Mouse (Mus musculus): ENCODE results near the gene Plekha1. TPM values are rescaled to one million over a fixed set of nuclear protein-coding genes. Genes with fewer than 3 reads are reported as not detected.

Plekha1 gene
- polyA plus RNA-seq, 1 experiment from 2014 or later = 34.9 TPM

DNA sequence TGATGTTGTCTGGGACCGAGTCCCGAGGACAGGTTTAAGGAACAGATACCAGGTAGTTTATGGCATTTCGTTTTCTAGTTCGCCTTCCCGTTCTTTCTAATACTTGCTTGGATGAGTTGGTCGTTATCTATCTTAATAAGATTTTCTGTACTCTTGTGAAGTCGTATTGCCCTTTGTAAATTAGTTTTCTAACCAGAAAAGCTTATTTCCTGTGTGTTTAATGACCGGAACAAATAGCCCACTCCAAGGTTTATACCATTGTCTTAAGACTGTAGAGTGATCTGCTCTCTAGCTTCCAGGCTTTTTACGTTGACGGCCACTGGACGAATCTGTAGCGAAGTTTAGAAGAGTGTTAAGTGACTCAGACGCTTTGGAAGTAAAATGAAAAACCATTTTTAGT, 1.1 kb downstream of the Plekha1 start:
- no peak for ATAC-seq (ENCODE audit: low FRiP score)

DNA sequence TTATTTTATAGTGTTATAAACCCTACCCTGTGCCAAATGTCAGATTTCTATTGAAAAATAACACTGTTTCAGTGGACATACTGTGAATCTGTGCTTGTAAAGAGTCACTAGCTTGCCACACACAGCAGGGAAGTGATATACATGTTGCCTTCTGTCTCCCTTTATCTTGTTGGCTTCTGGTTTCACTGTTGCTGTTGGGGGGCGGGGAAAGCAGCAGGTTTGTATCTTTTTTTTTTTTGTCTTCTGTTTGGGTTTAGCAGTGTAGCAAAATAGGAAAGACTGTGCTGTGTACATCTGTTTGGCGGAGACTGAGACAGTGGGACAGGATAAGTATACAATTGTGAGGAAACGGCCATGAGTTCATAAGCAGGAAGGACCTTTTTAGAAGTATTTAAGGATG, 1.7 kb downstream of the Plekha1 start:
- Histone ChIP-seq H3K27ac (no peak overlapping the region), H3K4me1 (peaks cover 8% of the 10 kb centered on the region; the same call in 1 of the 2 replicates), H3K9ac (no peak overlapping the region), H3K36me3 (replicated peaks) (no peaks in the 10 kb centered on the region), H3K27me3 (peaks cover 20% of the 10 kb centered on the region), H3K9me3 (no peaks in the 10 kb centered on the region), H3K4me3 (replicated peaks) (no peak overlapping the region), H3K4me2 (0 out of 2 replicates have a peak overlapping the region, but pooled peaks have one; percentile 13)
- no peak for ATAC-seq (ENCODE audit: low FRiP score)
- WGBS = 56% methylated on average over 3 of the region's 3 CpGs

More for the DNA sequence above, 1.1 kb downstream of the Plekha1 start:
- Histone ChIP-seq H3K9me3 (no peaks in the 10 kb centered on the region), H3K27me3 (peaks cover 23% of the 10 kb centered on the region), H3K4me3 (replicated peaks) (peak overlapping the region; percentile 85), H3K9ac (peak overlapping the region; percentile 80), H3K4me2 (peak overlapping the region; percentile 73), H3K36me3 (replicated peaks) (no peaks in the 10 kb centered on the region), H3K27ac (no peak overlapping the region), H3K4me1 (peaks cover 8% of the 10 kb centered on the region; the same call in 1 of the 2 replicates)
- 3% methylated on average over 13 of the region's 13 CpGs for WGBS

DNA sequence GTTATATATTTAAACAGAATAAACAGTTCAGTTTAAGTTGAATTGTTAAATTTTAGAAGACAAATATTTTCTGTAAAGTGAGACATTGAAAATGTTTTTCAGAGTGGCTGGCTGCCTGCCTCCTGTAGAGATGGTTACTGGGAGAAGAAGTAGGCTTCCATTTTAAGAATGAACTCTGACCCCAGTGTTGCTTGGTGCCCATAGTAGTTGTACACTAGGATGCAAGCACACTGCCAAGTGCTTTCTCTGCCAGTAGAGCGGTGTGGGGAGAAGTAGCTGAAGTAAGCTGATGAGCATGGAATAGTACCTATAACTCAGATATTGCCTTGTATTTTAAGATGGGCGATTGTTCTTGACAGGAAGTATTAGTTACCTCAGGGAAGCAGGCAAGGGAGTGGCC, 18.6 kb downstream of the Plekha1 start:
- 93% methylated on average over 2 of the region's 2 CpGs for WGBS
- Histone ChIP-seq H3K9me3 (no peaks in the 10 kb centered on the region), H3K27me3 (no peaks in the 10 kb centered on the region)

DNA sequence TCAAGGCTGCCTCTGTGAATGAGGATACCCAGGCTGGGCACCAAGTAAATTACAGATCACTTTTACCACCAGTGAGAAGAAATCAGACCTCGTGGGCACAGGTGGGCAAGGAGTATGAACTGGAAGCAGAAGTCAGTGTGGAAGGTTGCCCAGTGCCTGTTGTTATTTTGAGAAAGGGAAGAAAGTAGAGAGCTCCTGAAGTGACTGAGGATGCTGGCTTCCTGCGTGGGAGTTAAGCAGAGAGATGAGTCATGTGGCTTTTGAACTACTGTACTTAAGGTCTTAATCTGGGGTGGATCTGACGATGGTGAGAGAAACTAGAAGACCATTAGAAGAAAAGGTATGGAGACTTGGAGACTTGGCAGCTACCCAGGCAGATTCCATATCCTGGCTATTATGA, 20.7 kb downstream of the Plekha1 start:
- Histone ChIP-seq H3K4me1 (peaks cover 6% of the 10 kb centered on the region), H3K36me3 (replicated peaks) (no peaks in the 10 kb centered on the region; the same call in 1 of the 2 replicates), H3K4me3 (replicated peaks) (no peak overlapping the region), H3K4me2 (no peak overlapping the region), H3K9me3 (no peaks in the 10 kb centered on the region), H3K9ac (no peak overlapping the region), H3K27me3 (no peaks in the 10 kb centered on the region), H3K27ac (no peak overlapping the region)
- WGBS = 87% methylated on average over 3 of the region's 3 CpGs
- ATAC-seq (ENCODE audit: low FRiP score) = no peak

More for the DNA sequence above, 18.6 kb downstream of the Plekha1 start:
- Histone ChIP-seq H3K4me3 (replicated peaks) (no peak overlapping the region), H3K4me2 (no peak overlapping the region), H3K4me1 (peaks cover 6% of the 10 kb centered on the region), H3K9ac (no peak overlapping the region), H3K27ac (no peak overlapping the region), H3K36me3 (replicated peaks) (no peaks in the 10 kb centered on the region; the same call in 1 of the 2 replicates)
- ATAC-seq (ENCODE audit: low FRiP score) = no peak

DNA sequence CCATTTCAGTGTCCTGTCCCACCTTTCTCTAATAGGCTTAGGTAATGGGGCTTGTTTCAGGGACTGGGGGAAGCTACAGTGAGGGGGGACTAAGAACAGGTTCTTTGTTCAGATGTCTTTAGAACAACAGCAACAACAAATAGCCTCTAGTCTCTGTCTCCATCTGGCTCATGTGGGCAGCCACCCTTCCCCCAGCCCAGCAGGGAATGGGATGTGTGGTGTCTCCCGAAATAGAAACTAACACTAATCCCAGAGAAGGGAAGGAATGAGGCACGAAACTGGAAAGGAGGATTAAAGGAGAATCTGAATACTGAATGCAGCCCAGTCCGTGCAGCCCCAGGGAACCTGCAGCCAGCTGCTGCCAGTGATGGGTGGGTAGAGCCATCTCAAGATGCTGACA, 22.4 kb downstream of the Plekha1 start:
- Histone ChIP-seq H3K36me3 (replicated peaks) (peaks cover 3% of the 10 kb centered on the region), H3K4me3 (replicated peaks) (no peak overlapping the region), H3K9ac (no peak overlapping the region), H3K4me2 (no peak overlapping the region), H3K27ac (no peak overlapping the region), H3K4me1 (peaks cover 6% of the 10 kb centered on the region), H3K27me3 (peaks cover 3% of the 10 kb centered on the region; the same call in 1 of the 2 replicates), H3K9me3 (no peaks in the 10 kb centered on the region)
- no peak for ATAC-seq (ENCODE audit: low FRiP score)
- 9% methylated on average over 3 of the region's 3 CpGs for WGBS

DNA sequence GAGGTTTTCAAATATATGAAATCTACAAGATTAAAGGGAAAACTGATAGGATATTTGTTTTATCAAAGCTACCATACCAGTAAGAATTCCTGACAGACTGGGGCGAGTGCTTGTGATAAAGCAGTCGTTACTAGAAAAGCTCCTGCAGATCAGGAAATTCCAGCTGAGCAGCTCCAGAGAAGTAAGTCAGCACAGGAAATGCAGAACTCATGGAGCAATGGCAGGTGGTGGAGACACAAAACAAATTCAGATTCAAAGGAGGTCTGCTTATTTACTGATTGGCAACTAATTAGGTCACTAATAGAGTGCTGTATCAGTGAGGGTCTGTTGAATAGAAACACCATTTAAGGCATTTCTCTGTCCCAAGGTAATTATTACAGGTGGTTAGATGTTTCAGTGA, 25.3 kb downstream of the Plekha1 start:
- H3K36me3 ChIP-seq (replicated peaks) = peaks cover 5% of the 10 kb centered on the region
- peaks cover 3% of the 10 kb centered on the region; the same call in 1 of the 2 replicates for H3K27me3 ChIP-seq
- H3K9me3 ChIP-seq = no peaks in the 10 kb centered on the region
- no peak overlapping the region for H3K27ac ChIP-seq
- H3K4me3 ChIP-seq (replicated peaks) = no peak overlapping the region
- H3K9ac ChIP-seq = no peak overlapping the region
- peaks cover 6% of the 10 kb centered on the region for H3K4me1 ChIP-seq
- ATAC-seq (ENCODE audit: low FRiP score) = no peak
- 26% methylated on average over 2 of the region's 2 CpGs for WGBS
- no peak overlapping the region for H3K4me2 ChIP-seq

DNA sequence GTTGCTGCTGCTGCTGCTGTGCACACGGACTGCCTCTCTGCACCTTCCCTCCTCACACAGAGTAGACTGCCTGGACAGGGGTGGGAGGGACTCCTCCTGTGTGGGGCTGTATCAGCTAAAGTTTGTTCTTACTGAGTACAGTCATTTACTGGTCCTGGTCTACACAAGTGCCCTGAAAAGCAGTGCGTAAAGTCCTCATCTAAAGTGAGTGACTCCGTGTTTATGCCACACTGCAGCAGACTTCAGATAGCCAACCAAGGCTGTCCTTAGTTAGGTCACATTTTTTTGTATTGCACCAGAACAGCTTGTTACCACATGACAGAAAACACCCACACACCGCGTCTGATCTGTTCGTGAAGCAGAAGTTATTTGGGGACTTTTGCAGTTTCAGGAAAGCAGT, 27.4 kb downstream of the Plekha1 start:
- 90% methylated on average over 6 of the region's 6 CpGs for WGBS
- peaks cover 5% of the 10 kb centered on the region; the same call in 1 of the 2 replicates for H3K36me3 ChIP-seq (replicated peaks)
- no peaks in the 10 kb centered on the region for H3K9me3 ChIP-seq
- no peak for ATAC-seq (ENCODE audit: low FRiP score)
- H3K4me3 ChIP-seq (replicated peaks) = no peak overlapping the region
- peaks cover 3% of the 10 kb centered on the region for H3K4me1 ChIP-seq
- H3K27ac ChIP-seq = no peak overlapping the region
- no peak overlapping the region for H3K9ac ChIP-seq
- H3K4me2 ChIP-seq = no peak overlapping the region
- H3K27me3 ChIP-seq = peaks cover 3% of the 10 kb centered on the region; the same call in 1 of the 2 replicates

DNA sequence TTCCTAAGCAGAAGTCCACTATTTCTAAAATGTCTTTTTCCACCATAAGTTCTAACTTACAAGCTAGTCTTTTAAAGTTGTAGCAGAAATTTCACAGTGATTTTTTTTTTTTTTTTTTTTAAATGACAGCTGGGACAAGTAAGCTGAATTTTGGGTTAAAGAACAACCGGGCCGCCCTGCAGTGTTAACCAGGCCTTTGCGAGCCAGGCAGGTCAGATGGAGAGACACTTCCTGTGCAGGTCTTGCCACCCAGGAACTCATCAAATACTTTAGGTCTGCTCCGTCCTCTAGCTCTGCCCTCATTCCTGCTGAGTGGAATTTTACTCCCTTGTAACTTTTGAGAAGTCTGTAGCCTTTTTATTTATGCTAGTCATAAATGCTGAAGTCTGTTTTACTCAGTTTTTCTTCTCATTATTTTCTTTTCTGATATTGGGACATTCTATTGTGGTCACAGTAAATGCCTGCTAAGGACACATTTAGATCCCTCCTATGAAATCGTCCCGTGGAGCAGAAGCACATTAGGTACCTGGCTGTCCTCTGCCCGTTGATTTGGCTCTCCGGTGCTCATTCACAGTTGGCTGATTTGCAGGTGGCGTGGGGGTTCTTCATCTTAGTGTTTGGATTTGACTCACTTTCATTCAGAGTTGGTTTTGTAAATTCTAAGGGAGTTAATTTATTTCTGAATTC, 29.5 kb downstream of the Plekha1 start:
- Histone ChIP-seq H3K27me3 (peaks cover 3% of the 10 kb centered on the region; the same call in 1 of the 2 replicates), H3K9me3 (no peaks in the 10 kb centered on the region), H3K9ac (no peak overlapping the region), H3K36me3 (replicated peaks) (peaks cover 5% of the 10 kb centered on the region; the same call in 1 of the 2 replicates), H3K4me2 (no peak overlapping the region), H3K4me1 (no peaks in the 10 kb centered on the region), H3K27ac (no peak overlapping the region), H3K4me3 (replicated peaks) (no peak overlapping the region)
- WGBS = 48% methylated on average over 9 of the region's 9 CpGs
- ATAC-seq (ENCODE audit: low FRiP score) = no peak

DNA sequence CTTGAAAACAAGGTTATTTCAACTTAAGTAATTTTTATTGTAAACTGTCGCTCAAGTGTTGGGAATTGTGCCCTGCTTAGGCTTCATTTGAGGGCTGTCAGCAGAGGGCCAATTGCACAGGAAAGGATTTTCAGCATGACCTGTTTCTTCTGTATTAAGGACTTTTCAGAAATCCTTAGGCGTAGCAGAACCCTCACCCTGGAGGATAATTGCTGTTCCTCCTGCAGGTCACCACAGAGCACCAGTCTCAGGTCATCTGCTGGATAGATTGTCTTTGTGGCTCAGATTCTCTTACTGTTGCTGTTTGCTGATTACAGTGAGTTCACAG, 30.0 kb downstream of the Plekha1 start:
- Histone ChIP-seq H3K4me1 (no peaks in the 10 kb centered on the region), H3K27me3 (peaks cover 3% of the 10 kb centered on the region; the same call in 1 of the 2 replicates), H3K9me3 (no peaks in the 10 kb centered on the region), H3K9ac (no peak overlapping the region), H3K4me3 (replicated peaks) (no peak overlapping the region), H3K36me3 (replicated peaks) (peaks cover 5% of the 10 kb centered on the region; the same call in 1 of the 2 replicates), H3K4me2 (no peak overlapping the region), H3K27ac (no peak overlapping the region)
- no peak for ATAC-seq (ENCODE audit: low FRiP score)
- WGBS = 20% methylated on average over 2 of the region's 2 CpGs

DNA sequence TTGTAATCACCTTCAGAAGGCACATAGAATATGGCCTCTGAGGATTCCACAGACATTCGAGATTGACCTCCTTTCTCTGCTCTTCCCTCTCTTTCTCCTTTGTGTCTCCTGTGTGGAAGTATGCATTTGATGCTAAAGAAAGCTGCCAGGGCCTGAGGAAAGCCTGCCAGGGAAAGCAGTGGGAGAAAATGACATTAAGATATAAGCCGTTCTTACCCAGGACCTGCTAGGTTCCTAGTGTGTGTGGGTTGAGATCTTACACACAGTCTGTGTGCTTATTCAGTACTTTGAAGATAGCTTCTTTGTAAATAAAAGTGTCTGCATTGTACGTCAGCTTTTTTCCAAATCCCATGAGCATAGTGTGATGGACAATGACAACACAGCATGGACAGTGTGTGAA, 30.5 kb downstream of the Plekha1 start:
- 64% methylated on average over 3 of the region's 3 CpGs for WGBS
- H3K9ac ChIP-seq = no peak overlapping the region
- H3K36me3 ChIP-seq (replicated peaks) = peaks cover 5% of the 10 kb centered on the region; the same call in 1 of the 2 replicates
- H3K4me3 ChIP-seq (replicated peaks) = no peak overlapping the region
- no peak overlapping the region for H3K27ac ChIP-seq
- no peak for ATAC-seq (ENCODE audit: low FRiP score)
- no peaks in the 10 kb centered on the region for H3K9me3 ChIP-seq
- H3K4me1 ChIP-seq = no peaks in the 10 kb centered on the region
- H3K27me3 ChIP-seq = peaks cover 3% of the 10 kb centered on the region; the same call in 1 of the 2 replicates
- H3K4me2 ChIP-seq = no peak overlapping the region

DNA sequence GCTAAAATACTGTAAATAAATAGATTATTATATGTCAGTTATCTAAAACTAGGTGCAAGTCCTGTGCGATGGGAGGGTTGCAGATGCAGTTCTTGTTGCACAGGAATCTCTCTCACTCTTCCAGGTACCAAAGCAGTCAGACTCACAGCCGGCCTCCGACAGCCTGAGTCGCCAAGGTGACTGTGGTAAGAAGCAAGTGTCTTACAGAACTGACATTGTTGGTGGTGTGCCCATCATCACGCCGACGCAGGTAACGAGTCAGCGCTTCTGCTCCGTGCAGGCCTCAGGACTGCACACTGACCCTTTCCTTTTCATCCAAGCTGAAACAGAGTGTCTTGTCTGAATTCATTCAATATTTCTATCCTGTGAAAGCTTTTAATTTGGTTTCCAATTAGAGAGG, 31.6 kb downstream of the Plekha1 start:
- Histone ChIP-seq H3K4me2 (no peak overlapping the region), H3K4me1 (no peaks in the 10 kb centered on the region), H3K4me3 (replicated peaks) (no peak overlapping the region), H3K9me3 (no peaks in the 10 kb centered on the region), H3K9ac (no peak overlapping the region), H3K36me3 (replicated peaks) (peaks cover 5% of the 10 kb centered on the region; the same call in 1 of the 2 replicates), H3K27me3 (peaks cover 3% of the 10 kb centered on the region; the same call in 1 of the 2 replicates), H3K27ac (no peak overlapping the region)
- WGBS = 89% methylated on average over 10 of the region's 10 CpGs
- no peak for ATAC-seq (ENCODE audit: low FRiP score)

DNA sequence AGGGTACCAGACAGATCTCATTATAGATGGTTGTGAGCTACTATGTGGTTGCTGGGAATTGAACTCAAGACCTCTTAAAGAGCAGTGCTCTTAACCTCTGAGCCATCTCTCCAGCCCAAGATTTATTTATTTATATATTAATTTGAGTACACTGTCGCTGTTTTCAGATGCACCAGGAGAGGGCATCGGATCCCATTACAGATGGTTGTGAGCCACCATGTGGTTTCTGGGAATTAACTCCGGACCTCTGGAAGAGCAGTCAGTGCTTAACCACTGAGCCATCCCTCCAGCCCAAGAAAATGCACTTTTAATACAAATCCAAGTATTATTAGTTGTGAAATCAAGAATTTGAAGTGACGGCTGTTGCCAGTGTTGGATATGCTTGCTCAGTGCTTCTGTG, 32.8 kb downstream of the Plekha1 start:
- H3K27me3 ChIP-seq = no peaks in the 10 kb centered on the region
- no peak overlapping the region for H3K4me3 ChIP-seq (replicated peaks)
- H3K4me1 ChIP-seq = no peaks in the 10 kb centered on the region
- WGBS = 81% methylated on average over 4 of the region's 4 CpGs
- no peak overlapping the region for H3K9ac ChIP-seq
- no peak overlapping the region for H3K4me2 ChIP-seq
- H3K36me3 ChIP-seq (replicated peaks) = peaks cover 7% of the 10 kb centered on the region; the same call in 1 of the 2 replicates
- H3K9me3 ChIP-seq = no peaks in the 10 kb centered on the region
- no peak for ATAC-seq (ENCODE audit: low FRiP score)
- H3K27ac ChIP-seq = no peak overlapping the region
